Mouse (Mus musculus) spleen, adult 2 months (tissue): ENCODE results near the gene Pcgf1.
A peak's percentile ranks its signal among the peaks of the same experiment; 100 is the strongest.

Experiments
- CTCF ChIP-seq: fragments of 200-500 bp; IDR thresholded peaks from 2 replicates; pipeline ENCODE4 v1.5.1; 2011; ENCODE audit warnings: mild to moderate bottlenecking, inconsistent platforms; ENCODE audit not compliant: insufficient read depth, insufficient read length, insufficient replicate concordance; ENCODE audit errors: extremely low read depth
- POLR2A ChIP-seq: fragments of 200-500 bp; IDR thresholded peaks from 2 replicates; pipeline ENCODE4 v1.6.1; 2011; ENCODE audit warnings: low read depth, low read length, inconsistent platforms

- no peak; the same call in 1 of the 2 replicates for TF ChIP-seq CTCF
- TF ChIP-seq POLR2A: peak; percentile 61
Measured at GRCm38 (mm10) chr6:83108762-83109668, 31.3 kb downstream of the Pcgf1 start, which contains the start of gene Mrpl53.
